Mouse (Mus musculus) layer of hippocampus, adult 2 months (tissue): Measurements from ENCODE around the gene Pramel3. TPM values are rescaled to one million over a fixed set of nuclear protein-coding genes. Genes with fewer than 3 reads are reported as not detected.
"Not testable (repeated sequence)": the region's sequence is repeated elsewhere in the genome, so short reads cannot be mapped to it uniquely, and the experiment has no call there.

ENCODE experiments used
- DNase-seq, 2 experiments: peaks; one replicate each; pipeline ENCODE4 v3.0.0; 2022; ENCODE audit warnings: low spot score in 2 of 2
- H3K27ac ChIP-seq: fragments of 200-600 bp; 2 replicates; pipeline ENCODE4 v1.8.1; 2022
- H3K4me3 ChIP-seq: fragments of 200-600 bp; 2 replicates; pipeline ENCODE4 v1.8.1; 2022; ENCODE audit warnings: mild to moderate bottlenecking
- long read RNA-seq, 2 experiments: library from polyadenylated mRNA; stranded (forward); transcript quantifications; one replicate each; pipeline ENCODE4 v2.0.0; 2021; ENCODE audit warnings: borderline mapping rate in 2 of 2
- total RNA-seq, 2 experiments: library from RNA; stranded (reverse); gene quantifications; 2 replicates each; pipeline ENCODE4 v1.2.3; 2021

The Pramel3 gene
- not detected for total RNA-seq
- long read RNA-seq, experiment 1 = 0 reads
- long read RNA-seq, experiment 2 = 0 reads

DNA sequence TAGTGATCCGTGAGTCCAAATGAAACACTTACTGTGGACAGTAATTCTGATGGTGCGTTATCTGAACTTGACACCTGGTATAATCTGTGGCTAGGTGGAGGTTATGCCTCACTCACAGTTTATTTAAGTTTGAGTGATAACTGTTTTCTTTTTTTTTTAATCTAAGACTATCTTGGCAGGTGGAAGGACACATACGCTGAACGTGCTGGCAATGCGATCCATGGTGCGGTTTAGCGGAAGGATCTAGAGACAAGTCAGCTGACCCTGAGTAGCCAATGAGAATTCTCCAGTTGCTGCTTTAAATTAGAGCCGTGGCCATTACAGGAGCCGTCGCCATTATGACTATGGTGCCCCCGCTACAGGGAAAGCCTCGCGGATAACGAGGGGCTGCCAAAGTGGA, at the start of gene Pramel3:
TSS of gene Pramel3 (plus strand) at position 301 of the 400 bp plus-strand sequence.
- H3K4me3 ChIP-seq, H3K27ac ChIP-seq, DNase-seq: not testable (repeated sequence)

DNA sequence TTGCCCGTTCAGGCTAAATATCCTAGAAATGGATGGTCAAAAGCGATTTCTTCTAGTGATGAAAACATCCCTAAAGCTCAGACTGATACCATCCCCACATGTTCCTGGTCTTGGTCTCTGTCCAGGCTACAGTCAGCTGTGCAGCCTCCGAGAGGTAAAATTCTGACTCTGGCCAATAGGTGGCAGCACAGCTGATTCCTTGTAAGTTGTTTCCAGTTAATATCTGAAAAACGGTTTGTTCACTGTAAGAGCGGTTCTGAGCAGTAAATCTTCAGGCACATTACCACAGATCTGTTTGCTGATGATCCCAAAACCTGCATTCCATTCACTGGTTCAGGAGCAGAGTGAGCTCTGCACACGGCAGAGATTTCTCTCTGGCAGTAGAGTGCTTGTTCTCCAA, 58.6 kb downstream of the Pramel3 start:
- not testable (repeated sequence) for DNase-seq, H3K27ac ChIP-seq, H3K4me3 ChIP-seq

DNA sequence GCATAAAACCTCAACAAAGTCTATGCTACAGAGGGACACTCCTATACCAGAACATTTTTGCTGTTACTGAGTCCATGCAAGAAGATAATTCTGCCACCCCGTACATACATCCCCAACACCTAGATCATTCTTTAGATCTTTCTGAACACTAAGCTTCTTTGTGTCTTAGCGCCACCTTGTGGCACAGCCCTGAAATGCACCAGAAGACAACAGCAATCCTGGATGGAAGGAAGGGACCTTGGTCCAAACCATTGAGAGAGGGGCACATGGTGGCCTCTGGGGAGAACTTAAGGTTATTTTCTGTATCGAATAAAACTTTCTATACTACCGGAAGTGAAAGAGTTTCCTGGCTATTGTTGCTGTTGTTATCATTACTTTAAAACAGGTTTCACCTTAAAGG, 59.8 kb downstream of the Pramel3 start:
- not testable (repeated sequence) for H3K27ac ChIP-seq, DNase-seq, H3K4me3 ChIP-seq

Other genes with a start within 250 kb of the Pramel3 start
- not detected for gene Gm15023, start 124.7 kb upstream of the Pramel3 start, total RNA-seq
- 100 to 1,000 TPM in 1 of 2 experiments, 10 to 100 TPM in 1; 95.7 to 124 TPM for gene Tceal6, start 91.6 kb upstream of the Pramel3 start, total RNA-seq
- not detected for gene Gm5128, start 71.0 kb downstream of the Pramel3 start, total RNA-seq
- gene Gm7903, start 131.5 kb downstream of the Pramel3 start, total RNA-seq = not detected
- not detected for gene AV320801, start 192.3 kb downstream of the Pramel3 start, total RNA-seq